In the genomic region with DNA sequence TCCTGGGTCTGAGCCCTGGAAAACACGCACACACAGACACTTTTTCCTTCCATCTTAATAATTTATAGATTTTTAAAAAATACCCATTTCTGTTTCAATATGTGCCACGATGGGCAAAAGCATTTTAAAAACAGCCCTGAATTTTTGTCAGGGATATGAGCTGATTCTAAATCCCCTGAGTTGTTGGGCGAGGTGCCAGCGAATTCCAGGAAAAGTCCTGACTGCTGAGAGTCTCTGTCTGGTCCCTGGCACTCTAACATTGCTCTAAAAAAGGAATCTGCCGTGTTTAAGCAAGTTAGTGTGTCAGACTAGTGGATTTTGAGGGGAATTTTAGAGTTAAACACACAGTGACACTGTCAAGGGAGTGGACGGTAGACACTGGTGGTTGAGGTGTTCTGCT, we compare ENCODE assay signal across 10 mouse cellular contexts. TPM values are rescaled to one million over a fixed set of nuclear protein-coding genes. Genes with fewer than 3 reads are reported as not detected.
"Had no signal": no experiment of that assay in that cellular context is flagged by ENCODE, and none has a peak within 500 bp of the region (broad histone marks: within the 10 kb centered on the region; RNA-seq: fewer than 3 reads in every experiment).

No protein-coding gene starts in this region.

RNA-seq across cellular contexts. Expression of a gene that starts 15.9 kb away (rescaled TPM):
- total RNA-seq: layer of hippocampus, adult 2 months; layer of hippocampus, postnatal 10 days; left cerebral cortex, postnatal 36 days; liver, adult 2 months had no signal
- polyA plus RNA-seq: intestine, embryonic 15.5 days; lung, embryonic 16.5 days; macrophage; midbrain, embryonic 11.5 days; midbrain, embryonic 15.5 days; neural tube, embryonic 12.5 days had no signal
